Mouse (Mus musculus) spleen, embryonic (tissue): Measurements from ENCODE around the gene Trat1.

ENCODE experiments used
- CTCF ChIA-PET: fragments of 350-600 bp; sonication (Branson Sonifier 250); formaldehyde crosslinking; loops from one replicate; lab custom pipeline; 2022; lab: Charles Lee

Trat1 gene

DNA sequence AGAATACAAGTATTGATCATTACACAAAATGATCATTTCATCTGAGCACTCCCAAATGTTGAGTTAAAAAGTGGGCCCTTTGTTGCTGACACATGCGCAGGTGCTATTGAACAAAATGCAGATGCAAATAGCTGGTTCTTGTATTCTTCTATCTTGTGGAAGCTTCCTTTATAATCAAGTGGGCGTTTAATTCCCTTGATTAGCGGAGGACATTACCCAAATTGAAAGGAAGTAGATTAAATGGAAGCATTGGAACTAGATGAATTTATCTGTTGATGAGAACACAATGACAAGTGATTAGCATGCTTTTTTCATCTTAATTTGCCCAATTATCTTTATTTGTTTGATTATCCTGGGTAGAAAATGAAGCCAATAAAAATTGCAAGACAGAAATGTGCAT is 51.6 kb downstream of the Trat1 start:
- CTCF ChIA-PET, result no interaction called here

- CTCF ChIA-PET, result no interaction called here
Observed at GRCm38 (mm10) chr16:48719679-48720078, 52.1 kb downstream of the Trat1 start.

GRCm38 (mm10) chr16:48716343-48716742 is 55.5 kb downstream of the Trat1 start:
- CTCF ChIA-PET, result no interaction called here

DNA sequence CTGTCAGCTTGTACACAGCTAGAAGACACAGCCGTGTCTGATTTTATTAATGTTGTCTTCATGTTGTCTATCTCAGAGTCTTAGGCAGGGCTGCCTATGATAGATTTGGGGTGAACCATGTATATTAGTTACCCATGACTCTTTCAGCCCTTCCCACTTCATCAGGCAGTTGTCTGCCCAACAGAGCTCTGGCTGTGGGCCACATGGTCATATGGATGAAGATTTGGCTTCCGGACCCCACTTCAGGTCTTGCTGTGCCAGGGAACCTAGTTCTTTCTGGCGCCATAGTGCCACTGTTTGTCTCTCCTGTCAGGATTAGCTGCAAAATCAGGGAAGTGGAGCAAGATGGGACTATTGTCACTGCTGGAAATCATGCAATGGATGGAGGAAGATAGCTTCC is 69.9 kb downstream of the Trat1 start:
- CTCF ChIA-PET, result no interaction called here
